Mouse (Mus musculus) CH12.LX (cell line): ENCODE measurements around the gene Kdelr2.

Experiments used
- EP300 ChIP-seq: IDR thresholded peaks from 2 replicates; pipeline ENCODE4 v1.6.1; 2011; ENCODE audit warnings: low read length, improper control_type of control experiment
- JUND ChIP-seq: conservative IDR thresholded peaks from 2 replicates; pipeline ENCODE4 v1.6.1; 2011; ENCODE audit warnings: low read depth, low read length, improper control_type of control experiment
- POLR2A ChIP-seq: IDR thresholded peaks from 2 replicates; pipeline ENCODE4 v1.6.1; 2011; ENCODE audit warnings: low read depth, mild to moderate bottlenecking, improper control_type of control experiment, low read length

- TF ChIP-seq EP300 = no peak
- no peak for TF ChIP-seq POLR2A
- no peak for TF ChIP-seq JUND
These were observed 46.8 kb upstream of the Kdelr2 start, which contains the start of gene Grid2ip for GRCm38 (mm10) chr5:143356686-143357388.
